Mouse (Mus musculus) hindlimb bud, embryonic 11.5 days (tissue): ENCODE measurements at regions not wholly inside any gene's neighbourhood (a gene's known extent, or its start where the extent isn't known, plus 50 kb on each side); places are given as distances from the start of the nearest gene placed in this dataset.

Experiments used
- DNase-seq: peaks from one replicate; pipeline ENCODE4 v3.0.0-alpha.2; 2012; ENCODE audit warnings: low read depth, low spot score; ENCODE audit errors: extremely low spot score

DNA sequence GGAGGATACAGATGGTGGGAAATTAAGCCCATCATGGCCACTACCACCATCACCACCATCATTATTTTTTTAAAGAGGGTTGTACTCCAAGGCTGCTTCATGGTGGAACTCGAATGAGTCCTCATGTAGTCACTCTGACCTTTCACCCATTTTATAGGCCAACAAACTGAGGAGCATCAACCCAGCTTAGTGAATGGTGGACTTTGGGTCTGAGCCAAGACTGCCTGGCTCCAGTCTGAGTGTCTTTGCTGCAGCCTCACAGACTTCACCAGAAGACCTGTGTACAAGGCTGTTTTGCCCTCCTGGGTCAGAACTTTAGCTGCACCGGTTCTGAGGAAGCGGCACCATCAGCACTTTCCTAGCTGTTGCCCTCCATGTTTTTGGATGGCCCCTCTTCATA is 184.4 kb downstream of the Emx2 start:
- no peak for DNase-seq

DNA sequence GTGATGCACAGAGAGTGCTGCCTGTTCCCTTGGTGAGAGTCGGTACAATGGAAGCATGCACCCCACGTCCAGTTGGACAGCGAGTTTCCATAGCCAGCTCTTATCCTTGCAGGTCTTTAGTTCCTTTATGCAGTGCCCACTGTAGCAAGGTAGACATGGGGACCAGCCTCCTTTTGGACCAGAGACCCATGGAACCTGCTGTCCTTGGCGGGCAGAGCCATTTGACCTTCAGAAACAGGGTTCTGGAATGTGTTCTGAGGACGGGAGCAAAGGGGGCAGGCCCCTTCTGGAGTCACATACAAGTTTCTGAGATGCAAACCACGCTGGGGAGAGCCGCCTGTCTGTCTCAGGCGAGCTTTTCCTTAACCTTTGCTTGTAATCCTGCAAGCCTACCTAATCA is 188.1 kb downstream of the Emx2 start:
- no peak for DNase-seq

DNA sequence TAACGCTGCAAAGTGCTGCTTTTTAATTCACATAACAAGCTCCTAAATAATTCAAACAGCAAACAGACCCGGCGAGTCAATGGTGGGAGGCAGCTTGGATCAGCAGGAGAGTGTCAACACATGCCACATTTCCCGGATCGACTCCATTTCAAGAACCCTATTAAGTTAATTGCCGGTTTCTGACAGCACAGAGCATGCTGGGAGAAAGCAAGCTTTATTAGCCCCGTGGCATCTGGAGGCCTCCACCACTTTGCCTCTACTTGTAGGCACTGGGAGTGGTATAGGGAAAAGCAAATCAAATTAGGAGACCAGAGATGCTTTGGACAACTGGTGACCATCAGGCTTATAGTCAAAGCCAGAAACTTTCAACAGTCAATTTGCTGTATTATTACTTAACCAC is 188.5 kb downstream of the Emx2 start:
- DNase-seq: no peak

DNA sequence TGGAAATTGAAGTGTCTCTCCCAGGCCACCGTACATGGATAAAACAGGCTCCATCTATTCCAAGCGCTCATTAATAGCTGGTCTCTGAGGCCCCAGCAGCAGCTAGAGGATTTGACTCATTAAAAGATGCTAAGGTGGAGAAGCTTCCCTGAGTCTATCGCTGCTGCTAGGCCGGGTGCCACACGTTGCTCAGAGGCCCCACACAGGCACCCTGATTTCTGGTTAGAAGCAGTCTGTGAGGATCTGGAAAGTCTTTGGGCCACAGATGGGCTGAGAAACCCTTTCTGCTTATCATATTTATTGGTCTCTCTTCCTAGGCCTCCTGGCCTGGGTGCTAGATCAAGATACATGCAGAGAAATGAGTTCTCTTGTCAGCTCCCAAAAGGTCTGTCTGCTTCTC is 191.2 kb downstream of the Emx2 start:
- DNase-seq: no peak

DNA sequence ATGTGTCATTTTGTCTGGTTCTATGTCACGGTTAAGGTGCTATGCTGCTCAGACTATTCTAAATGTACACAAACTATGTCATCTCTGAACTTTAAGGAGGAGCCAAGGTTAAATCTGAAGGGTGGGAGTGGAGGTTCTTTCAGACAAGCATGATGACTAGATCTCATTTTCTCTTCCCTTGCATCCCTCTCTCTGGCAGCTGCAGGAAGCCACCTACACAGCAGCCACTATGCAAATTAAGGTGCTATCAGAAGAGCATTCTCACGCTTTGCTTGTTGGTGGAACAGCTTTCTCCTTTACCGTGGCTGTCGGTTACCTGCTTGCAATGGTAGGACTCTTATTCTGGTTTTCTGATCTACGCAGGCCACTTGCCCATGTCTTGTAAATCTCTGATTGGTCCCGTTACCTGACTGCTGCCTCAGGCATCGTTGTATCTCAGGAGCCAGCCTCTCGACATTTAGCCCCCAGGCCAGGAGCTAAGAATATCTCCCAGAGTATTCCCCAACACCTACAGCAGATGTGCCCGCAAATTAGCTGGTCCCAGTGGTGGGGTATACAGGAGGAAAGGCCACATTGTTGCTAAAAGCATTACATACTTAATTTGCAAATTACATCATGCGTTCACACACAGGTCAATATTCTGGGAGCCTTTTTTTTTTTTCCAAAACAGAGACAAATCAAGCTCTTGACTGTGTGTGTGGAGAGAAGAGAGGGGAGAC is 192.6 kb downstream of the Emx2 start:
- no peak for DNase-seq

DNA sequence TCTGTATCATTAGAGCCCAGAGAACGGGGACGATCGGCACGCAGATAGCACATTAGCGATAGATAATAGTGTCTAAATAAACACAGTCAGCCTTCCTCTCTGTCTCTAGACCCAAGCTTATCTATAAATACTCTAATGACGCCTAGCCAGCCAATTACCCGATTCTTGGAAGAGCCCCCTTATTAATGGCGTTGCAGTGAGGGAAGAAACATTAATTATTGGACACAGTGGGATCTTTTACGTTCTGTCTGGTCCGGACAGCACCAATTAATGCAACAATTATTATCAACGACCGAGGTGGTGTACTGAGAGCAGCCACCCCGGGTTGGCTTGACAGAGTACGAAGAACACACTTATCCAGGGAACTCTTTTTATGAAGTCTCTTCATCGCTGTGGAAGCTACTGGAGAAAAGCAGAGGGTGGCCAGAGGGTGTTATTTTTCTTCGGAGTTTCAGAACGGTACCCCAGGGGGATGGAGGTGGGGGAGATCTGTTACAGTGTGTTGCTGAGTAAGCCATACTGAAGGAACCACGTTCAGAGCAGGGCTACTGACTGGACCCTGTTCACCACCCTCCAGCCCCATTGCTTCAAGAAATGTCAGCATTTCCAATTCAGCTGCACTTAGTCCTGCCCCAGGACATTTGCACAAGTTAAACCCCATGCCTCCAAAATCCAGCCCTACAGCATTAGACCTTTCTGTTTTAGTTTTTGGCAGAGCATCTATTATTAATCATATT is 195.6 kb downstream of the Emx2 start:
- DNase-seq: no peak

DNA sequence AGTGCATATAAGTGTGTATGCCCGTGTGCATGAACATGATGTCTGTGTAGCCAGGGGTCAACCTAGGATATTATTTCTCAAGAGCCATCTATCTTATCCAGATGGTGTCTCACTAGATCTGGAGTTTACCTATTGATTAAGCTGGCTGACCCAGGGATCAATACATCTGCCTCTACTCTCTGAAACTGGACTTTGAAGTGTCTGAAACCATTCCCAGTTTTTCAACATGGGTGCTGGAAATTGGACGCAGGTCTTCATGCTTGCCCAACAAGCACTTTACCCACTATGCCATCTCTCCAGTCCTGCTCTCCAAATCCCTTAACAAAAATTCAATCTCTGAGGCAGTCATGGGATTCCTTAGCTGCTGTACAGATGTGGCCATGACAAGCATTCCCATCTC is 197.1 kb downstream of the Emx2 start:
- DNase-seq: no peak

DNA sequence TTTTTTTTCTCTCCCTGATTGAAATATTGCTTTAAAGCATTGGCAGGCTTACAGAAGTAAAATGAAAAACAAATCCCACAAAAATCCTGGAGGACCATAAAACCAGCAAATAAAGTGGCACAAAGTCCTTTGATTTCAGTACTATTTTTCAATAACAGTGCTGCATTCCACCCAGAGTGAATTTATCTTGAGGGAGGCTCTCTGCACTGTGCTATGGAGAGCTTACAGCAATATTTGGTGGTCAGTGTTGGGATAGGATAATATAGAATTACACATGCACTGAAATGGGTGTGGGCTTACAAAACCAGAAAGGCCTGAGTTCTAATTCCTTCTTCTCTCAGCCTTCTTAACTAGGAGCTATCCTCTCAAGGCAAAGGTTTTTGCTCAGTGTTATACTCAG is 211.6 kb downstream of the Emx2 start:
- DNase-seq: no peak

DNA sequence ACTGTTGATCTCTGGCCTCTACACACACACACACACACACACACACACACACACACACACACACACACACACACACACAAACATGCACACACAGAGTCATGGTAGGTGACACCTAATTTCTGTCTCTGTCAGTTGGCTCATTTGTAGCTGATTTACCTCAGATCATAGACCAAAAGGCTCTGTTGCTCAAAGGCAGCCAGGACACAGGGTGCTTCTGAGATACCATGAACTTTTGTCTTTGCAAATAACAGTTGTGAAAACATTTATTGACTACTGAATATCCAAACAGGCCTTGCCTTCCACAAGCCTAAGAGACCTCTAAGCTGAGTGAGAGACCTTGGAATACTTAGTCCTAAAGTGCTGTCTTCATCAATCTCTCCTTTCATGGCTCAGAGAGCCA is 215.4 kb downstream of the Emx2 start:
- no peak for DNase-seq

DNA sequence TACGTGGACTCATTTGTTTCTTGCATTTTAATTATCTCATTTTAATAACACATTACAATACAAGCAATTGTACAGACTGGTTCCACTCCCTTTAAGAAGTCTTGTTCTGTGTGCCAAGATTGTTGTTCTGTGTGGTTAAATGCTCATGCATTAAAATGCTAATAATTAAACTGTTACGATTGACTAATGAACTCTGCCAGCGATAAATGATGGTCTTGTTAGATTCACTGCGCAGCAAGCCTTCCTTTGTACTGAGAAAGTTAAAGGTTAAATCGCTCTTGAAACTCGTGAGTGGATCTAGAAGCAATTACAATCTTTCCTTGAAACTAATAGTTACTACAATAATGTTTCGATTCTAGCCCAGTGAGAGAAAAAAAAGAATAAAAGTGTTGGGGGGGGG is 221.0 kb downstream of the Emx2 start:
- no peak for DNase-seq

DNA sequence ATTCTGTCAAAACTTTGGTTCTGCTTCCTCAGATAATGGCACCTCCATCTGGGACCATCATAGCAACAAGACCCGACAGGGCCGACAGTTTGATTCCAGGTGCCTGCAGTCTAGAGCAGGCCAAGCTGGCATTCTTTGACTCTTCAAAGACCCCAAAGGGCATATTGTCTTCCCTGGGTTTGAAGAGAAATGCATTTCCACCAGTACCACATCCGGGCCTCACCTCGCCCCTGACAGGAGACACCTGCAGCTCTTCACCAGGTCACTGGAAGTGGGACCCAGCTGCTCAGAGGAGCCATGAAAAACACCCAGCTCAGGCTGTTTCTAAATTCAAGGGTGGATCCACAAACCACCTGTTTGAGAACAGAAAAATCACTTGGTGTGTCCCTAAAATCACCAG is 222.2 kb downstream of the Emx2 start:
- DNase-seq: no peak

DNA sequence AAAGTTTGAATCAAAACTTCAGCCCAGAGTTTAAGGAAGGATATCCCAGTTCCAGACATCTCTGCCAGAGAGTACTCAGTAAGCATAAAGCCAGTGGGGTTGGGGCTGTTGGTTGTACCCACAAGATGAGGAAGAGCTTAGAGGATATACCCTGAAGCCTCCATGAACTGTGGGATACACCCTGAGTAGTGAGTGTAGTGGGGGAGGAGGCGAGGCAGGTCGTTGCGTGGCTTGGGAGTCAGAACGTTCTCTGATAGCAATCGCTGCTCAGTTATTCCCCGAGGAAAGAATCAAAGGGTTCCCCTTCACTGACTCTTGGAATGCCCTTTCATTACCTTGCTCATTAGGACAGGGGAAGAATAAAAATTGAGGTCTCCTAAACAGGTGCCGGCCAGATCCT is 226.1 kb downstream of the Emx2 start:
- DNase-seq: no peak

DNA sequence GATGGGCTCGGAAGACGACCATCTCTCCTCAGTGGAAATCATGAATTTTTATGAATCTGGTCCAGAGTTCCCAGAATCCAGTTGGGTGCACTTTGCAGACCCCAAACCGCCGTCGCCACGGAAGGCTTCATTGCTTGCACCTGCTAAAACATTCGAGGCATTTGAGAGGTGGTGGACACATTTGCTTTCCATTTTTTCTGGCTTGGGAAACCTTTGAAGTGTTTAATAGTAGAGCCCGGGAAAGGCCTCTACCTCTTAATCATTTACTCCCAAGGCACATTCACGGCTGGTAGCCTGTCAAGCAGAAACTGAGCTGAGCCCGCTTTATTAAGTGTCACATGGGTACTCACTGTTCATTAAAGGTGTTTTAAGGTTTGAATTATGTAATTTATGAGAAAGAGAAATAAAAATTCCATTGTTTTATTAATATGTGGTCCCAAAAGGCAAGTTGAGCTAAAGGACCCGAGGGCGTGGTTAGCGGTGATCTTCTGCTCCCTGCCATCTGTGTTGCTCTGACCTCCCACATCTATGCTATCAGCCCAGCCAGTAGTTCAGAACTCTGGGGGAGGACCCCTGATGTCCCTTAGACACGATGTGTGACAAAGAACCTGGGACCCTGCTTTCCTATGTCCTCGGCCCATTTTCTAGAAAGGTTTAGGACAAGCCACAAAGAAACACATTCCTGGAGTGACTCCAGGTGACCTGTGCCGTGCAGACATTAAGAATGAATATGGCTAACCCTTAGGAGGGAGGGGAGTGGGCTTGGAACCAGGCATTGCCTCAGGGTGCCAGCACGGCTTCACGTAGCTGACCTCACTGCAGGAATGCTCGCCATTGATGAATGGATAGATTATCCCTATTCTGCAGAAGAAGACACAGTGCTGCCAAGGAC is 227.9 kb downstream of the Emx2 start:
- DNase-seq: no peak

DNA sequence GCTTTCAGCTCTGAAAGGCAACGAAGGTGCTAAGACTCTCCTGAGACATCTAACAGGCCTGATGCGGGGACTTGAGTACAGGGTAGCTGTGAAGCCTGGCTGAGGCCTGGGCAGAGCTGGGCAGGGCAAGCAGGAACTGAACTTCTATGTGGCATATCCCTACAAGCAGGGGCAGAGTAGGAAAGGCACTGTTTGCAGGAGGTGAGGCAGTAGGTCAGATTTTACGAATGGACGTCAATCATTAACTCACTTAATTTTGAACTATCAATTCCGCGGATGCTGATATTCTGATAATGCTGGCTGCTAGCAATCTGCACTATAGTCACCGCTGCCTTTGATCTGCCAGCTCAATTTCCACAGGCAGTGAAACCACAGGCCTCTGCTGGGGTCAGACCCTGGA is 229.0 kb downstream of the Emx2 start:
- no peak for DNase-seq

DNA sequence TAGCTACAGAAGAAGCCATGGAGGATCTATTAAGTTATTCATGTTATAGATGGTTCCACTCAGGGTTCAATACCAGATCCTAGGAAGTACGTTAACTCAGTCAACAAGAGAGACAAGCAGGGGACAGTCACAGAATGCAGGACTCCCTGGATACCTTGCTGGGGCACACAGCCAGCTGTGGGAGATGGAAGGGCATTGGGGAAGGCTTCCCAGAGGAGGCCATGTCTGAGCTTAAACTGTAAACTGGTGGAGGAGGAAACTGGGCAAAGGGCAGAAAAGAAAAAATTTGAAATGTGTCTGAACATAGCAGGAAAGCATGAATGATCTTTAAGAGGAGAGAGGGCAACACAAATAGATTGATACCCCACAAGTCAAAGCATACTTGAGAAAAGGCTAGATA is 229.5 kb downstream of the Emx2 start:
- DNase-seq: no peak

DNA sequence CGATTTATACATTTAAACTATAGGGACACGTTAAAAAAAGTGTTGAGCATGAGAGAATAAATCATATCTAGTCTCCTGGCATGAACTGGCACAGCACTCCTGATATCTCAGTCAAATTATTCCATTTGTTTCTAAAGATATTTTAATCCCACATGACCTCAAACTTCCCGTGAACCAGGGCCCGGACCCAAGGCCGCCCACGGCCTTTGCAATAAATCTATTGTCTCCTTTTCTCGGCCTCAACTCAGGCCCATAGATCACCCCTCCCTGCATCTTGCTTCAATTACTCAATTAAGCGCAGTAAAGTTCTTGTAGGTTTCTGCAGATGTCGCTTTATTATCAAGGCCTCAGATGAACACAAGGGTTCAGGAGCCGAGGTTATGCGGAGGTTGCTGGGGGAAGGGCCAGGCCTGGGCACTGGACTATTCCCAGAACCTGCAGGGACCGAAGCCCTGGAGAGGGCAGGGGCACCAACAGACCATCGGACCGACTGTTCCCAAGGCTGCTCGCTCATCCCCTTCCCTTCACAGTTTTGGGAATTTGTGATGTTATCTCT is 233.4 kb downstream of the Emx2 start:
- DNase-seq: peak; percentile 58

DNA sequence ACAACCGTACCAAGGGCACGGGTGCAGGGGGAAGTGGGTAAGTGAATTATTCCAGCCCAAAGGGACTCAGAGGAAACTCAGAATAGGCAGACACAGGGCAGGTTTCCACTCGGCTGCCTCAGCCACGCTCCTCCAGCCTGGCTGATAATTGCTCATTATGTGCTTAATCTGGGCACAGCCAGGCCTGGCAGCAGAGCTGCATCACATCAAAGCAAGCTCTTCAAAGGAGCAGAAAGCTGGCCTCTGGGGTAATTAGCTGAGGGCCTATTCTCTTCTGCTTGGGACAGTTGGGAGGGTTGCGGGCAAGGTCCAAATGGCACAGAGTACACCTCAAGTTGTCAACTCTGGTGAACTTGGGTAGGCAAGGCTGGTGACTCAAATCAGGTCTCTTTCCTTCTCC is 239.5 kb downstream of the Emx2 start:
- DNase-seq: no peak

DNA sequence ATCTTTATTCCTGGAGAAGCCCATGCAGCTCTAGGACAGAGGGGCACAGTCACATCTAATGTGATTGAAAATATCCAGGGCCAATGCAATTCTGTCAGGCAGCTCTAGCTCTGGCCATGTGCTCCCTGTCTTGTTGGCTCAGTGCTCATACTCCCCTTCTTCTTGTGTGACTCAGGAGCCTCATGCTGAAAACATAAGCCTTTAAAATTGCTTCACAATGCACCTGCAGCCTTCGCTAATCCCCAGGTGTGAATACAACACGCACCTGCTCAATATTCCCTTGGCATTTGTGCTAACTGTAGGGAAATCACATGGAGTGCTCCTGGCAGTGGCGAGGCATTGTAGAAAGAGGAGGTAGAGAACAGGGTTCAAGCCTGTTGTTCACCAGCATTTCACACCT is 242.0 kb downstream of the Emx2 start:
- no peak for DNase-seq

DNA sequence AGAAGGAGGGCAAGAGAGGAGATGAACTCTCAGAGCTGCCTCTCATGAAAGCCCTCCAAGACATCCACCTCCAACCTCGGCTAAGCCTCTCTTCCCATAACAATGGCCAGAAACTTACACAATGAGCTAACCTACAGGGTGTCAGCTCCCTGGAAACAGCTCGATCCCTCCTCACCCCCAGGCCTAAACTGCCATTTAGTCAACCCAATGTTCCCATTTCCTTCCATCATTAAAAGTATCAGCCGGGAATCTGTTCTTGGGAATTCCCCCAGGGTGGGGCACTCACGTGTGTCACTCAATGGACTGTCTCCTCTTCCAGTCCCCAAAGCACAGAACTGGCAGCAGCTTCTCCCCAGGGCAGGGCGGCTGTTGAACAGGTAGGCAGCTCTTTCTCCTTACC is 236.3 kb downstream of the Rab11fip2 start:
- DNase-seq: no peak

DNA sequence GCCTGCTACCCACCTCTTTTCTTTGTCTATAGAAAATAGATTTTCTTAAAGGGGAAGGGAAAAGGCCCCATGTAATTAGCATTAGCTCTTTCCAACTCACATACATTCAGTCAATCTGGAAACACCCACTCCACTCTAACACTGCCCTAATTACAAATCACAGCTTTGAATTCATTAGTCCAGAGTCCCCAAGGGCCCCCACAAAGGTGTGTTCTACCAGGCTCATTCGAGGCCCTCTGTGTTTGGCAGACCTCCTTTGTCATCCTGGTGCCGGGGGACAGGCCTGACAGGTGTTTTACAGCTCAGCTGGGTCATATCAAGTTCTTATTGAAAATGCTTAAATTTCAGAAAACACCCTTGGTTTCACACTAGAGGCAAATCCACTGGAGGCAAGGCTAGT is 234.3 kb downstream of the Rab11fip2 start:
- DNase-seq: no peak

DNA sequence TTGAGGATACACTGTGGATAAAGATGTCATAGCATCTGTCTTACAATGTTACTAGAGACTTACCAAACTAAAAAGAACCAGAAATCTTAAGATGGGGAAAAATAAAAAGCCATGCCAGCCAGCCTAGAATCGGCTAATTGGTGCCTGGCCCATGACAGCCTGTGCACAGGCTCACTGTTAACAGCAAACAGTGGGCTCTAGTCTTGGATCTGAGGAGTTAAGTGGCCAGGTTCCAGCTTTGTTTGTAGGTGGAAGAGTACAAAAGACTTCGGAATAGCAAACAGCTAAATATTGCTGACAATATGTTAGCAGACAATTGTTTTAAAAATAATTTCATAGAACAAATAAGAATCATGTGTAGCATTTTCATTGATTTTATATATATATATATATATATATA is 228.4 kb downstream of the Rab11fip2 start:
- no peak for DNase-seq
